Mouse (Mus musculus) kidney, embryonic 14.5 days (tissue): ENCODE data around the gene 4930452B06Rik. TPM values are rescaled to one million over a fixed set of nuclear protein-coding genes. Genes with fewer than 3 reads are reported as not detected.
"Not testable (repeated sequence)": the region's sequence is repeated elsewhere in the genome, so short reads cannot be mapped to it uniquely, and the experiment has no call there.

Experiments used
- ATAC-seq: fragments of 200-750 bp; cut with Nextera tagmentation; 2 replicates; pipeline ENCODE4 v1.8.0; 2017; ENCODE audit warnings: moderate number of reproducible peaks, mild to moderate bottlenecking, moderate TSS enrichment, moderate library complexity; ENCODE audit not compliant: low FRiP score, low TSS enrichment
- H3K27ac ChIP-seq: fragments of 300-500 bp; sonication (generic); 2 replicates; pipeline ENCODE4 v1.5.1; 2014; ENCODE audit warnings: low read depth, mild to moderate bottlenecking, low read length, moderate library complexity, mixed read lengths
- H3K27me3 ChIP-seq: fragments of 300-500 bp; sonication (generic); 2 replicates; pipeline ENCODE4 v1.6.1; 2014; ENCODE audit warnings: mild to moderate bottlenecking, low read length; ENCODE audit not compliant: control insufficient read depth, insufficient read depth
- H3K36me3 ChIP-seq: fragments of 300-500 bp; sonication (generic); 2 replicates; pipeline ENCODE4 v1.6.1; 2014; ENCODE audit warnings: low read length, mixed read lengths; ENCODE audit not compliant: control insufficient read depth, insufficient read depth
- H3K4me1 ChIP-seq: fragments of 300-500 bp; sonication (generic); 2 replicates; pipeline ENCODE4 v1.6.1; 2014; ENCODE audit warnings: low read length, mixed read lengths; ENCODE audit not compliant: control insufficient read depth, insufficient read depth
- H3K4me2 ChIP-seq: fragments of 300-500 bp; sonication (generic); replicated peaks from 2 replicates; pipeline ENCODE4 v1.6.1; 2014; ENCODE audit warnings: low read depth, mild to moderate bottlenecking, low read length
- H3K4me3 ChIP-seq: fragments of 300-500 bp; sonication (generic); 2 replicates; pipeline ENCODE4 v1.5.1; 2014; ENCODE audit warnings: mild to moderate bottlenecking, low read length
- H3K9ac ChIP-seq: fragments of 300-500 bp; sonication (generic); 2 replicates; pipeline ENCODE4 v1.6.1; 2014; ENCODE audit warnings: low read depth, mild to moderate bottlenecking, low read length, moderate library complexity
- H3K9me3 ChIP-seq: fragments of 300-500 bp; sonication (generic); 2 replicates; pipeline ENCODE4 v1.6.1; 2016; ENCODE audit warnings: low read length; ENCODE audit not compliant: control insufficient read depth
- WGBS: fragments of 180-500 bp; shearing (Covaris S2); extraction: QIAGEN DNeasy Blood & Tissue Kit; methylation state at CpG from one replicate; pipeline ENCODE4 v1.1.7; 2014; 5-methylcytosine and 5-hydroxymethylcytosine counted together
- polyA plus RNA-seq: library from polyadenylated mRNA; unstranded; fragments of >200 nt; fragmentation: Nextera tagmentation; extraction: Ambion mirVana; gene quantifications from 2 replicates; pipeline ENCODE4 v1.2.1, GENCODE M21; 2014

4930452B06Rik gene
- polyA plus RNA-seq, 1 experiment from 2014 or later: 11.8 TPM

- Histone ChIP-seq H3K9ac (no peak overlapping the region), H3K27ac (no peak overlapping the region), H3K4me3 (no peak overlapping the region), H3K36me3 (no peaks in the 10 kb centered on the region), H3K27me3 (no peaks in the 10 kb centered on the region), H3K4me2 (no peak overlapping the region), H3K9me3 (no peaks in the 10 kb centered on the region), H3K4me1 (no peaks in the 10 kb centered on the region)
- ATAC-seq: no peak
- WGBS: 74% methylated on average over 2 of the region's 2 CpGs
These were observed 61.1 kb downstream of the 4930452B06Rik start for GRCm38 (mm10) chr14:8604898-8605297.

- Histone ChIP-seq H3K9me3 (no peaks in the 10 kb centered on the region), H3K4me1 (no peaks in the 10 kb centered on the region), H3K9ac (no peak overlapping the region), H3K36me3 (no peaks in the 10 kb centered on the region), H3K4me3 (no peak overlapping the region), H3K4me2 (no peak overlapping the region), H3K27ac (no peak overlapping the region), H3K27me3 (no peaks in the 10 kb centered on the region)
- ATAC-seq: no peak
- WGBS: 88% methylated on average over 1 of the region's 1 CpGs
These were observed 81.0 kb downstream of the 4930452B06Rik start for GRCm38 (mm10) chr14:8585031-8585430.

GRCm38 (mm10) chr14:8551006-8551405 lies 115.0 kb downstream of the 4930452B06Rik start:
- not testable (repeated sequence) for H3K4me3 ChIP-seq, H3K4me1 ChIP-seq, H3K36me3 ChIP-seq, H3K9me3 ChIP-seq, ATAC-seq, H3K27me3 ChIP-seq, H3K27ac ChIP-seq, H3K9ac ChIP-seq, H3K4me2 ChIP-seq
- 95% methylated on average over 2 of the region's 2 CpGs for WGBS

- H3K27ac ChIP-seq: no peak overlapping the region
- H3K9me3 ChIP-seq: no peaks in the 10 kb centered on the region
- no peak overlapping the region for H3K9ac ChIP-seq
- H3K4me3 ChIP-seq: no peak overlapping the region
- ATAC-seq: no peak
- H3K36me3 ChIP-seq: no peaks in the 10 kb centered on the region
- 68% methylated on average over 4 of the region's 4 CpGs for WGBS
- no peak overlapping the region for H3K4me2 ChIP-seq
- H3K27me3 ChIP-seq: no peaks in the 10 kb centered on the region
- H3K4me1 ChIP-seq: no peaks in the 10 kb centered on the region
These were observed 116.9 kb downstream of the 4930452B06Rik start for GRCm38 (mm10) chr14:8549108-8549507.

GRCm38 (mm10) chr14:8536024-8536423 lies 130.0 kb downstream of the 4930452B06Rik start:
- H3K9me3 ChIP-seq: no peaks in the 10 kb centered on the region
- H3K4me1 ChIP-seq: no peaks in the 10 kb centered on the region
- no peaks in the 10 kb centered on the region for H3K36me3 ChIP-seq
- no peak overlapping the region for H3K4me3 ChIP-seq
- H3K9ac ChIP-seq: no peak overlapping the region
- H3K4me2 ChIP-seq: no peak overlapping the region
- H3K27ac ChIP-seq: no peak overlapping the region
- no peak for ATAC-seq
- H3K27me3 ChIP-seq: no peaks in the 10 kb centered on the region
- WGBS: 97% methylated on average over 3 of the region's 3 CpGs

- Histone ChIP-seq H3K27me3 (no peaks in the 10 kb centered on the region), H3K9me3 (peaks cover 4% of the 10 kb centered on the region; the same call in 1 of the 2 replicates), H3K36me3 (no peaks in the 10 kb centered on the region), H3K4me3 (no peak overlapping the region), H3K4me2 (no peak overlapping the region), H3K4me1 (no peaks in the 10 kb centered on the region), H3K9ac (no peak overlapping the region), H3K27ac (no peak overlapping the region)
- no peak for ATAC-seq
- WGBS: 94% methylated on average over 6 of the region's 6 CpGs
These were observed 140.8 kb downstream of the 4930452B06Rik start for GRCm38 (mm10) chr14:8525232-8525631.

GRCm38 (mm10) chr14:8517681-8518080 lies 148.4 kb downstream of the 4930452B06Rik start:
- no peak for ATAC-seq
- no peak overlapping the region for H3K4me2 ChIP-seq
- H3K4me1 ChIP-seq: no peaks in the 10 kb centered on the region
- H3K36me3 ChIP-seq: no peaks in the 10 kb centered on the region
- WGBS: 67% methylated on average over 6 of the region's 6 CpGs
- H3K9ac ChIP-seq: no peak overlapping the region
- H3K27me3 ChIP-seq: no peaks in the 10 kb centered on the region
- no peak overlapping the region for H3K27ac ChIP-seq
- H3K4me3 ChIP-seq: no peak overlapping the region
- no peaks in the 10 kb centered on the region for H3K9me3 ChIP-seq

GRCm38 (mm10) chr14:8514071-8514470 lies 152.0 kb downstream of the 4930452B06Rik start:
- H3K27ac ChIP-seq: no peak overlapping the region
- no peaks in the 10 kb centered on the region for H3K4me1 ChIP-seq
- ATAC-seq: no peak
- H3K36me3 ChIP-seq: no peaks in the 10 kb centered on the region
- no peak overlapping the region for H3K4me2 ChIP-seq
- WGBS: 97% methylated on average over 3 of the region's 3 CpGs
- no peak overlapping the region for H3K4me3 ChIP-seq
- H3K27me3 ChIP-seq: no peaks in the 10 kb centered on the region
- no peak overlapping the region for H3K9ac ChIP-seq
- H3K9me3 ChIP-seq: no peaks in the 10 kb centered on the region

GRCm38 (mm10) chr14:8511276-8511675 lies 154.8 kb downstream of the 4930452B06Rik start:
- no peak for ATAC-seq
- 70% methylated on average over 4 of the region's 4 CpGs for WGBS
- no peaks in the 10 kb centered on the region for H3K9me3 ChIP-seq
- no peak overlapping the region for H3K4me2 ChIP-seq
- no peak overlapping the region for H3K9ac ChIP-seq
- no peaks in the 10 kb centered on the region for H3K4me1 ChIP-seq
- no peak overlapping the region for H3K4me3 ChIP-seq
- no peaks in the 10 kb centered on the region for H3K27me3 ChIP-seq
- H3K36me3 ChIP-seq: no peaks in the 10 kb centered on the region
- no peak overlapping the region for H3K27ac ChIP-seq
